Mouse (Mus musculus): ENCODE results near the gene Cdk8. TPM values are rescaled to one million over a fixed set of nuclear protein-coding genes. Genes with fewer than 3 reads are reported as not detected.
A peak's percentile ranks its signal among the peaks of the same experiment; 100 is the strongest.
"Not testable (repeated sequence)": the region's sequence is repeated elsewhere in the genome, so short reads cannot be mapped to it uniquely, and the experiment has no call there.

Cdk8 gene
- polyA plus RNA-seq (2012; fragmentation: generic; extraction: Trizol): 11.0 TPM

GRCm38 (mm10) chr5:146230864-146231654, at the start of gene Cdk8:
Gene Cdk8, plus strand, starts transcription at chr5:146231230.
- TF ChIP-seq POLR2A (IDR thresholded peaks at IDR 0.05; ENCODE audit: insufficient read length, low read depth) (peak; percentile 76), REST (IDR thresholded peaks at IDR 0.05; ENCODE audit: insufficient read depth, insufficient read length) (peak; percentile 22), CEBPB (IDR thresholded peaks at IDR 0.05; ENCODE audit: insufficient read depth, poor library complexity, severe bottlenecking) (no peak), MYOG (IDR thresholded peaks at IDR 0.05; ENCODE audit: control insufficient read depth in 1 of 3, insufficient read depth in 1 of 3, insufficient read length in 2 of 3, low read depth in 2 of 3) (peak in 1 of 3 experiments; percentile 46), MYOD1 (IDR thresholded peaks at IDR 0.05; ENCODE audit: control insufficient read depth in 1 of 3, insufficient read length in 2 of 3, low read depth in 2 of 3) (peak in 2 of 3 experiments; percentile 2 to 69), SRF (IDR thresholded peaks at IDR 0.05; ENCODE audit: control insufficient read depth, insufficient read length, low read depth) (no peak), USF1 (IDR thresholded peaks at IDR 0.05; ENCODE audit: low read depth) (no peak), POLR2AphosphoS2 (IDR thresholded peaks at IDR 0.05; ENCODE audit: insufficient read length, low read depth) (peak; percentile 78), E2F4 (IDR thresholded peaks at IDR 0.05; ENCODE audit: insufficient read depth) (no peak), MAX (IDR thresholded peaks at IDR 0.05; ENCODE audit: low read depth) (no peak), TCF3 (IDR thresholded peaks at IDR 0.05; ENCODE audit: insufficient read length, low read depth) (no peak), TCF12 (IDR thresholded peaks at IDR 0.05; ENCODE audit: insufficient read depth, poor library complexity, severe bottlenecking) (no peak)
- H3K4me3 ChIP-seq: peak within 1 kb of the TSS; percentile 71
- peak within 1 kb of the TSS; percentile 78 for H3K4me2 ChIP-seq (ENCODE audit: low read depth)
- no peaks in the 10 kb centered on the region for H3K36me3 ChIP-seq (ENCODE audit: control insufficient read depth, insufficient read depth)
- no peaks in the 10 kb centered on the region for H3K27me3 ChIP-seq (ENCODE audit: control insufficient read depth, insufficient read depth, insufficient read length)
- peak within 1 kb of the TSS; percentile 93 for H3ac ChIP-seq (ENCODE audit: control insufficient read depth, insufficient read length)
- H3K79me2 ChIP-seq (ENCODE audit: control insufficient read depth, insufficient read depth): peaks cover 46% of the 10 kb centered on the region

- not testable (repeated sequence) for H3K27me3 ChIP-seq (ENCODE audit: control insufficient read depth, insufficient read depth, insufficient read length); H3K79me2 ChIP-seq (ENCODE audit: control insufficient read depth, insufficient read depth); H3K4me2 ChIP-seq (ENCODE audit: low read depth); H3K36me3 ChIP-seq (ENCODE audit: control insufficient read depth, insufficient read depth); H3ac ChIP-seq (ENCODE audit: control insufficient read depth, insufficient read length); H3K4me3 ChIP-seq
Observed at GRCm38 (mm10) chr5:146185204-146185603, 45.8 kb upstream of the Cdk8 start, which contains the start of gene 1700001J03Rik. Gene 1700001J03Rik, minus strand, starts transcription at chr5:146185304.

GRCm38 (mm10) chr5:146187441-146187840, 43.6 kb upstream of the Cdk8 start:
- H3K36me3 ChIP-seq (ENCODE audit: control insufficient read depth, insufficient read depth); H3K27me3 ChIP-seq (ENCODE audit: control insufficient read depth, insufficient read depth, insufficient read length); H3ac ChIP-seq (ENCODE audit: control insufficient read depth, insufficient read length); H3K4me2 ChIP-seq (ENCODE audit: low read depth); H3K4me3 ChIP-seq; H3K79me2 ChIP-seq (ENCODE audit: control insufficient read depth, insufficient read depth): not testable (repeated sequence)

DNA sequence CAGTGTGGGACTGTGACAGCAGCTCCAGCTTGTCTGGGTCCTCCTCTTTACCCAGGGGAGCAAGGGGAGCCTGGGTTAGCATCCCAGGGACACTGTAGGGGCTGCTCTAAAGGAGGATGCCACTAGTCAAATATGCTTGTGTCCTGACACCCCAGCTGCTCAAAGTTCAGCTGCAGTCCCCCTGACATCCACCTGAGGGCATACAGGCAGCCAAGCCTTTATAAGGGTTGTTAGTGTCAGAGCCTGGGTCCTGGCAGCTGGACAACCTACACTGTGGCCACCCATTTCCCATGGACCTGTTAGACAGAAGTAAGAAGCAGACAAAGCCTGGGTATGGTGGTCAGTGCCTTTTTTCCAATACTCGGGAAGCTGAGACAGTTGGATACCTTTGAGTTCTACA, 42.9 kb upstream of the Cdk8 start:
- no peak for TF ChIP-seq USF1 (IDR thresholded peaks at IDR 0.05; ENCODE audit: low read depth)
- TF ChIP-seq MYOG (IDR thresholded peaks at IDR 0.05; ENCODE audit: control insufficient read depth in 1 of 3, insufficient read depth in 1 of 3, insufficient read length in 2 of 3, low read depth in 2 of 3): no peak
- TF ChIP-seq E2F4 (IDR thresholded peaks at IDR 0.05; ENCODE audit: insufficient read depth): no peak
- TF ChIP-seq TCF12 (IDR thresholded peaks at IDR 0.05; ENCODE audit: insufficient read depth, poor library complexity, severe bottlenecking): no peak
- no peak for TF ChIP-seq POLR2A (IDR thresholded peaks at IDR 0.05; ENCODE audit: insufficient read length, low read depth)
- TF ChIP-seq CEBPB (IDR thresholded peaks at IDR 0.05; ENCODE audit: insufficient read depth, poor library complexity, severe bottlenecking): no peak

DNA sequence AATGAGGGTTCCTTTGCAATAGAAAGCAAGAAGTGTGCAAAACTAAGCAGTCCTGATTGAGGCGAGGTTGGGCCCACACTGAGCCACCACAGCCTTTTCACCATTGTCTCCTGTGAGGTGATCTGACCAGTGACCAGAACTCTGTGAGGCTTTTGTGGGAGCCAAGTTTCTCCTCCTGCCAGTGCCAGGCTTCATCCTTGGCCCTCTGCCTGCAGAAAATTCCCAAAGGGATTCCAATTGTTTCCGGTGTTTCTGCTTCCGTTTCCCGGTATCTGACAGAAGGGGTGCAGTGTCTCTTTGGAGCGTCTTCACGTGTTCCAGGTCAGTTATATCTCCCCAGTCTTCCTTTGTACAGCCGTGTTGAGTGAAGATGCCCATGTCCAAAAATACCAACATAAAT, 42.3 kb upstream of the Cdk8 start:
- Histone ChIP-seq H3K4me3 (no peak overlapping the region), H3K36me3 (ENCODE audit: control insufficient read depth, insufficient read depth) (no peaks in the 10 kb centered on the region), H3K79me2 (ENCODE audit: control insufficient read depth, insufficient read depth) (no peaks in the 10 kb centered on the region), H3K27me3 (ENCODE audit: control insufficient read depth, insufficient read depth, insufficient read length) (no peaks in the 10 kb centered on the region), H3K4me2 (ENCODE audit: low read depth) (no peak overlapping the region), H3ac (ENCODE audit: control insufficient read depth, insufficient read length) (no peak overlapping the region)
- TF ChIP-seq POLR2A (IDR thresholded peaks at IDR 0.05; ENCODE audit: insufficient read length, low read depth) (no peak), CEBPB (IDR thresholded peaks at IDR 0.05; ENCODE audit: insufficient read depth, poor library complexity, severe bottlenecking) (no peak), MYOG (IDR thresholded peaks at IDR 0.05; ENCODE audit: control insufficient read depth in 1 of 3, insufficient read depth in 1 of 3, insufficient read length in 2 of 3, low read depth in 2 of 3) (no peak), POLR2AphosphoS2 (IDR thresholded peaks at IDR 0.05; ENCODE audit: insufficient read length, low read depth) (no peak)

More for the DNA sequence above, 42.9 kb upstream of the Cdk8 start:
- Histone ChIP-seq H3K79me2 (ENCODE audit: control insufficient read depth, insufficient read depth) (no peaks in the 10 kb centered on the region), H3K36me3 (ENCODE audit: control insufficient read depth, insufficient read depth) (no peaks in the 10 kb centered on the region), H3K27me3 (ENCODE audit: control insufficient read depth, insufficient read depth, insufficient read length) (no peaks in the 10 kb centered on the region), H3ac (ENCODE audit: control insufficient read depth, insufficient read length) (no peak overlapping the region), H3K4me3 (no peak overlapping the region), H3K4me2 (ENCODE audit: low read depth) (no peak overlapping the region)

DNA sequence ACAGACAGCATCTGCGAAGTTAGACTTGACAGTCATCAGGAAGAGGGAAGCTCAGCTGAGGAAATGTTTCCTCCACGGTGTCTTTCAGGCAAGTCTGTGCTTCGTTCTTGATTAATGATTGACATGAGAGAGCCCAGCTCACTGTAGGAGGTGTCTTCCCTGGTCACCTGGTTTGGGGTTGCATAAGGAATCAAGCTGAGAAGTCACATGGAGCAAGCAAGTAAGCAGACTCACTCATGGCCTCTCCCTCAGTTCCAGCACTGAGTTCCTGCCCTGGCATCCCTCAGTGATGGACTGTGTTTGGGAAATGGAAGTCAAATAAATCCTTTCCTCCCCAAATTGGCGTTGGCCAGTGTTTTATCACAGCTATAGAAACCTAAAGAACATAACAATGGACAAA, 40.9 kb upstream of the Cdk8 start:
- H3K79me2 ChIP-seq (ENCODE audit: control insufficient read depth, insufficient read depth): no peaks in the 10 kb centered on the region
- no peak overlapping the region for H3K4me2 ChIP-seq (ENCODE audit: low read depth)
- H3K27me3 ChIP-seq (ENCODE audit: control insufficient read depth, insufficient read depth, insufficient read length): no peaks in the 10 kb centered on the region
- H3ac ChIP-seq (ENCODE audit: control insufficient read depth, insufficient read length): no peak overlapping the region
- H3K36me3 ChIP-seq (ENCODE audit: control insufficient read depth, insufficient read depth): no peaks in the 10 kb centered on the region
- no peak for TF ChIP-seq TCF12 (IDR thresholded peaks at IDR 0.05; ENCODE audit: insufficient read depth, poor library complexity, severe bottlenecking)
- TF ChIP-seq POLR2AphosphoS2 (IDR thresholded peaks at IDR 0.05; ENCODE audit: insufficient read length, low read depth): no peak
- no peak for TF ChIP-seq MYOD1 (IDR thresholded peaks at IDR 0.05; ENCODE audit: control insufficient read depth in 1 of 3, insufficient read length in 2 of 3, low read depth in 2 of 3)
- TF ChIP-seq SRF (IDR thresholded peaks at IDR 0.05; ENCODE audit: control insufficient read depth, insufficient read length, low read depth): no peak
- TF ChIP-seq REST (IDR thresholded peaks at IDR 0.05; ENCODE audit: insufficient read depth, insufficient read length): no peak
- TF ChIP-seq E2F4 (IDR thresholded peaks at IDR 0.05; ENCODE audit: insufficient read depth): no peak
- TF ChIP-seq TCF3 (IDR thresholded peaks at IDR 0.05; ENCODE audit: insufficient read length, low read depth): no peak
- no peak for TF ChIP-seq MAX (IDR thresholded peaks at IDR 0.05; ENCODE audit: low read depth)
- no peak overlapping the region for H3K4me3 ChIP-seq
